Mouse (Mus musculus): ENCODE data around the gene Vmn1r218.
"Not testable (repeated sequence)": the region's sequence is repeated elsewhere in the genome, so short reads cannot be mapped to it uniquely, and the experiment has no call there.

Gene Vmn1r218

DNA sequence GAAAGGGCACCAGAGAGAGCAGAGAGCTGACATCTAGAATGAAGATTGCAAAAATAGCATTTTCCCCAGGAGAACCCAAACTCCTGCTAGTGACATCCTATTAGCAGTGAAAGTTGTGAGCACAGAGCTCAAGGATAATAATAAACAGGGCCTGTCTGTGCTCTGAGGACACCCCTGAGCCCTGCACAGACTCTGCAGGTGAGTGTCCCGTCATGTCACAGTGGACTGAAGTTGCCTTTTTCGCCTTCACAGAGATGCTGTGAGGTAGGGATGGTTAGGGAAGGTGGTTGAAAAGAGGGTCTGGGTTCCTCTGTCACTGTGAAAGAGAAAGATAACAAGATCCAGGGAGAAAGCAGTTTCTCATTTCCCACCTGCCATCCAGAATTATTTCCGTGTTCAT lies at the start of gene Vmn1r218:
TSS of gene Vmn1r218 (plus strand) at position 57 of the 400 bp plus-strand sequence.
- DNase-seq (ENCODE audit: low spot score in 2 of 2), result no peak

DNA sequence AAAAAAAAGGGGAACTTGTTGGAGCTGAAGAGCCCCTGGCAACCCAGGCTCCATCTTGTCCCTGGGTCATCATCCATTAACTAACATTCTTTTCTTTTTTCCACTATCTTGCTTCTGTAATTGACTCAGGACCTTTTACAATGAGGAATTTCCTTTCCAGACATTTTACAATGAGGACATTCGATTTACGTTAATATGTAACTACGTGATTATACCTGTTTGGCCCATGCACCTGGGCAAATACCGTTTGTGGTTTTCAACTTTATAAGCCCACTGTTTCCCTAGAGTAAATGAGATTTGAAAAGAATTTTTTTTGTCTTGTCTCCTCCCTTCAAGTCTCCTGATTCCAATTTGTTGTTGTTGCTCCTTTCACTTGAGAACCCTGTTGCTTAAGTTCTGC lies 38.6 kb upstream of the Vmn1r218 start:
- DNase-seq (ENCODE audit: low spot score in 2 of 2), result no peak

GRCm38 (mm10) chr13:23118126-23118525 lies 14.8 kb upstream of the Vmn1r218 start, which contains the start of gene Vmn1r217:
Vmn1r217 (minus strand) TSS chr13:23118226.
- not testable (repeated sequence) for DNase-seq (ENCODE audit: low spot score in 2 of 2)

DNA sequence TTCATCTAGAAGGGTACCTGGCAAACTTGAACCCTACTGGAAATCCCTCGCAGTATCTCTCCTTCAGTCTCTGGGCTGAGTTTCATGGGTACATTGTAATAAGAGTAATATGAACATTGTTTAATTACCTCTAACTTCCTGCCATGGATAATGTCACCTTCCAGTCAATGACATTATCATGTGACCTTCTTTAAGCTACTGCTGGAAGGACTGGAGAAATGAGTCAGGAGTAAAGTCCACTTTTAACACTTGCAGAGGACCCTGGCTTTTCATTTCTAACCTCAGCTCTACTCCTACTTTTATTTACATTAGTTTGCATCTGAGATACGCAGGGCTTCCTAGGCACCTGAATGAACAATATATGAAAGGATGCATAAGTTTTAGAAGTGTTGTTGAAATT lies 12.3 kb upstream of the Vmn1r218 start:
- no peak for DNase-seq (ENCODE audit: low spot score in 2 of 2)

GRCm38 (mm10) chr13:23133501-23133900 lies 546 bp downstream of the Vmn1r218 start:
- no peak for DNase-seq (ENCODE audit: low spot score in 2 of 2)

DNA sequence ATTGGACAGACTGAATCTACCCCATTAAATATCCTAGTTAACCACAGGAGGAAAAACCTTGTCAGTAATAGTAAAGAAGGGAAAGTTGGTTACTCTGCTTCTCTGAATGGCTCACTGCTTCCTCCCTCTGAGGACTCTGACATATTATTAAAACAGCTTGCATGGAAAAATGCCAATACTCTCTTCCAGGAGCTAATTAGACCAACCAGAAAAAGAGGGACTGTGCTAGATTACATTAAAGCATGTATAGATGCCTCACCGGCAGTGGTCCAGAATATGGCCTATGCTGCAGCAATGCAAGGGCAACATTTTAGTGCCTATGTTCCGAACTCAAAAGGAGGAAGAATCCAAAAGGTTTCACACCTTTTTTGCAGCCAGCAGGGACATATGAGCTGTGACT lies 5.9 kb downstream of the Vmn1r218 start:
- no peak for DNase-seq (ENCODE audit: low spot score in 2 of 2)

GRCm38 (mm10) chr13:23157848-23158247 lies 24.9 kb downstream of the Vmn1r218 start:
- no peak for DNase-seq (ENCODE audit: low spot score in 2 of 2)

- DNase-seq (ENCODE audit: low spot score in 2 of 2), result no peak
Observed at GRCm38 (mm10) chr13:23159012-23159411, 26.1 kb downstream of the Vmn1r218 start, which contains the start of gene Vmn1r219. Vmn1r219 (plus strand) TSS chr13:23159312.

DNA sequence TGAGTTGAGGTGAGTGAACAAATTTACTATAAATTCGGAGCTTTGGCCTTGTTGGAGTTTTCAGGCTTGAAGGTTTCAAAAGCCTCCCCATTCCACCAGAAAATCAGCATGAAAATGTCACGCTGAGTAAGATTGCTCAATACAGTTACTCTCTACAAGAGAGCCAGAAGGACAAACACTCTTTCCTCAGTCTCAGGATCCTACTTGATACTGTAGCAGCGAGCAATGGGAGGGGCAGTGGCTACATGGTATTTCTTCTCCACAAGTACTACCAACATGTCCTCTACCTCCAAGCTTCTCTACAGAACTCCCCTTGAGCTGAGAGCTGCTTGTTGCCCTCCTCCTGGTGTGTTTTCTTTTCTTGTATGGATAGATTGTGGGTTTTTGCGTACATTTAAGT lies 33.5 kb downstream of the Vmn1r218 start:
- not testable (repeated sequence) for DNase-seq (ENCODE audit: low spot score in 2 of 2)

GRCm38 (mm10) chr13:23187875-23188274 lies 54.9 kb downstream of the Vmn1r218 start, which contains the start of gene Vmn1r220:
Vmn1r220 (minus strand) TSS chr13:23187975.
- DNase-seq (ENCODE audit: low spot score in 2 of 2), result no peak

Measured in left cerebral cortex, adult 9 months (tissue).